Mouse (Mus musculus): ENCODE results near the gene Tor1aip1. TPM values are rescaled to one million over a fixed set of nuclear protein-coding genes. Genes with fewer than 3 reads are reported as not detected.
A peak's percentile ranks its signal among the peaks of the same experiment; 100 is the strongest.

Tor1aip1 gene
- 28.6 and 33.7 TPM in 2 replicates for polyA plus RNA-seq (2012)

- TF ChIP-seq GATA1 (IDR thresholded peaks at IDR 0.05; ENCODE audit: low read length) = no peak
Measured at GRCm38 (mm10) chr1:156035930-156036737, at the start of gene Tor1aip1. Gene Tor1aip1 (minus strand): TSS chr1:156036480.

- no peak for TF ChIP-seq GATA1 (IDR thresholded peaks at IDR 0.05; ENCODE audit: low read length)
Measured at GRCm38 (mm10) chr1:156085770-156086169, 49.5 kb upstream of the Tor1aip1 start.

- TF ChIP-seq GATA1 (IDR thresholded peaks at IDR 0.05; ENCODE audit: low read length) = no peak
Measured at GRCm38 (mm10) chr1:156084603-156085002, 48.3 kb upstream of the Tor1aip1 start.

DNA sequence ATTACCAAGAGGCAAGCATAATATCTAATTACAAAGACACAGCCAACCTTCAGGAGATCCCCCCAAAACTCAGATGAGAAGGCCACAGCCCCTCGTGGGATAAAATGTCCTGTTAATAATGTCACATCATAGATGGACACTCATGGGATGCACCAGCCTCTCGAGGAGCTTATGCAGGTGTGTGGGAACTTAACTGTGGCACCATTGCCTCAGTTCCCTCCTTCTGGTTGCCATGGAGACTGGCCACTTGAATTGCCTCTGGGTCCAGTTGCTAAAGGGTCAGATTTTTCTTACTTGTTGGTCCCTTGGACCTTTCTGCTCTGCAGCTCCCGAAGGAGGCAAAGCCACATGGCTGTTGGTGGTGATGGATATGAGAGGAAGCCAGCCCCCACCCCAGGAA is 41.4 kb upstream of the Tor1aip1 start:
- TF ChIP-seq GATA1 (IDR thresholded peaks at IDR 0.05; ENCODE audit: low read length) = no peak

GRCm38 (mm10) chr1:156076474-156076873 is 40.2 kb upstream of the Tor1aip1 start:
- TF ChIP-seq GATA1 (IDR thresholded peaks at IDR 0.05; ENCODE audit: low read length) = no peak

DNA sequence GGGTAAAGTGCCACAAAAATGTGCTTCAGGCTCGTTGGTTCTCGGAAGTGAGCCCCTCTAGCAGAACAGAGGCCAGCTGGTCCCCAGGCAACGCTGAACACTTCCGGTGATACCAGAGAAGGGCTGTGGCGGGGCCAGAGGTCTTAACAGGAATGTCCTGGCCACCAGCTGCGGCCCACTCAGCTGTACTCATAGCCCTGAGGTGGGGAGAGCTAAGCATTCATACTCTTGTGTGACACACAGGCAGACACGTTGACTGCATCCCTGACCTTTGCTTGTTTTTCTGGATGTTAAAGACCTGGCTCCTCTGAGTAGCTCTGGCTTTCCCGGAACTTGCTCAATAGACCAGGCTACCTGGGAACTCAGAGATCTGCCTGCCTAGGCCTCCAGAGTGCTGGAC is 38.3 kb upstream of the Tor1aip1 start:
- TF ChIP-seq GATA1 (IDR thresholded peaks at IDR 0.05; ENCODE audit: low read length) = no peak

- no peak for TF ChIP-seq GATA1 (IDR thresholded peaks at IDR 0.05; ENCODE audit: low read length)
Measured at GRCm38 (mm10) chr1:156073169-156073821, 37.0 kb upstream of the Tor1aip1 start.

DNA sequence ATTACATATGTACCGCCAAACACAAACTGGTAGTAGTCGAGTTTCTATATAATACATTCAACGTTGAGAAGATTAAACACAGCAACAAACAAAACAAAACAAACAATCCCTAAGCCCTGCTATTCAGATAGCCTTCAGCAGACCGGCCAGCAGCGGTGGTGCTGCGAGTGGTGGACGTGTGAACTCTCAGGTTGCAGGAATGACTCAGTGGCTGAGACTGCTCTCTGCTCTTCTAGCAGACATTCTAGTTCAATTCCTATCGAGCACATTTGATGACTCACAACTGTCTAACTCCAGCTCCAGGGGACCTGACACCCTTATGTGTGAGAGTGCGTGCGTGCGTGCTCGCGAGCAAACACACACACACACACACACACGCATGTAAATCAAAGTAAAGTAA is 33.8 kb upstream of the Tor1aip1 start:
- TF ChIP-seq GATA1 (IDR thresholded peaks at IDR 0.05; ENCODE audit: low read length) = no peak

- TF ChIP-seq GATA1 (IDR thresholded peaks at IDR 0.05; ENCODE audit: low read length) = no peak
Measured at GRCm38 (mm10) chr1:156066133-156066532, 29.9 kb upstream of the Tor1aip1 start.

DNA sequence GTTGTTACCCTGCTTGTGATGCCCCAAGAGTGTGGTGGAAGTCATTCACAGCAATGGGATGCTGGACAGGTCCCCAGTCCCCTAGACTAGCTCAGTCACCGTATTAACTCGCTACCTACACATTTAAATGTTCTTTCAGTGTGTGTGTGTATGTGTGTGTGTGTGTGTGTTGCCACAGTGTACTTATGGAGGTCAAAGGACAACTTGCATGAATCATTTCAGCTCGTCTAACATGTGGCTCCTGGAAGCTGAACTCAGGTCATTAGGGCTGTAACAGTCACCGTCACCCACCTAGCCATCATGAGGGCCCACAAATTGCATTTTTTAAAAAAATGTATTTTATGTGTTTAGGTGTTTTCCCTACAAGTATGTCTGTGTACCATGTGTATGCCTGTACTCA is 25.9 kb upstream of the Tor1aip1 start:
- TF ChIP-seq GATA1 (IDR thresholded peaks at IDR 0.05; ENCODE audit: low read length) = no peak

GRCm38 (mm10) chr1:156058207-156058606 is 21.9 kb upstream of the Tor1aip1 start:
- no peak for TF ChIP-seq GATA1 (IDR thresholded peaks at IDR 0.05; ENCODE audit: low read length)

- no peak for TF ChIP-seq GATA1 (IDR thresholded peaks at IDR 0.05; ENCODE audit: low read length)
Measured at GRCm38 (mm10) chr1:156046688-156047087, 10.4 kb upstream of the Tor1aip1 start.

GRCm38 (mm10) chr1:156044211-156044611 is 7.9 kb upstream of the Tor1aip1 start:
- no peak for TF ChIP-seq GATA1 (IDR thresholded peaks at IDR 0.05; ENCODE audit: low read length)

GRCm38 (mm10) chr1:156043027-156043426 is 6.7 kb upstream of the Tor1aip1 start:
- no peak for TF ChIP-seq GATA1 (IDR thresholded peaks at IDR 0.05; ENCODE audit: low read length)

DNA sequence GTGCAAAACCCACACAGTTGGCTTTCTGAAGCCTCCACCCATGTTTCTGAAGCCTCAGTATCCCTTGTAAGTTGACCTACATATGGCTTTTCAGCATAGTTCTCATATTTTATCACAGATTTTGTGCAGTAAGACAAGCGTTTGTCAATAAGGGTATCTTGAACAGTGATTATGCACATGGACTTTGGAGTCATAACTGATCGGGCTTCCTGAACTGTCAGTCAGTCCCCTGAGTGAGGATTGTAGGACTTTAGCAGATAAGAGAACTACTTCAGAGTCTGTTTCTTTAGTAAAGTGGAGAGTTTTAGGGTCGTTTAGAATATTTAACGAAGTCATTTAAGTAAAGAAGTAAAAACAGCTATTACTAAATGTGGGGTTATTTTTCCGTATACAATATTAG is 6.2 kb upstream of the Tor1aip1 start:
- no peak for TF ChIP-seq GATA1 (IDR thresholded peaks at IDR 0.05; ENCODE audit: low read length)

- TF ChIP-seq GATA1 (IDR thresholded peaks at IDR 0.05; ENCODE audit: low read length) = peak; percentile 9
Measured at GRCm38 (mm10) chr1:156041451-156042241, 5.4 kb upstream of the Tor1aip1 start.

Measured in G1E-ER4 (cell line).